Mouse (Mus musculus): Measurements from ENCODE around the gene Hist1h1e. TPM values are rescaled to one million over a fixed set of nuclear protein-coding genes. Genes with fewer than 3 reads are reported as not detected.
"Not testable (repeated sequence)": the region's sequence is repeated elsewhere in the genome, so short reads cannot be mapped to it uniquely, and the experiment has no call there.

Gene Hist1h1e
- polyA plus RNA-seq, 1 experiment from 2014 or later = 24.6 TPM

DNA sequence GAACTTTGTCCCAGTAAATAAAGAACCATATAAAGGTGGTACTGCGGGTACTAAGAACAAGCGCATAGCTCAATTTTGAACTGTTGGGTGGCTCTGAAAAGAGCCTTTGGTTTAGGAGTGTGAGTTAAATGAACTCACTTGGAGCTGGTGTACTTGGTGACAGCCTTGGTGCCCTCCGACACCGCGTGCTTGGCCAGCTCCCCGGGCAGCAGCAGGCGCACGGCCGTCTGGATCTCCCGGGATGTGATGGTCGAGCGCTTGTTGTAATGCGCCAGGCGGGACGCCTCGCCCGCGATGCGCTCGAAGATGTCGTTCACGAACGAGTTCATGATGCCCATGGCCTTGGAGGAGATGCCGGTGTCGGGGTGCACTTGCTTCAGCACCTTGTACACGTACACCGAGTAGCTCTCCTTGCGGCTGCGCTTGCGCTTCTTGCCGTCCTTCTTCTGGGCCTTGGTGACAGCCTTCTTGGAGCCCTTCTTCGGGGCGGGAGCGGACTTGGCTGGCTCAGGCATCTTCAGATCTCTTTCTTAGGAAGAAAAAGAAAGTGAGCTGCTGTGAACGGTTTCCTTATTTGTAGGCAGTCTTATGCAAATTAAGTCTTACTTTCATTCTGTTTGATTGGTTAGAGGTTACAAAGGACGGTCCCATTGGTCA, 36.8 kb downstream of the Hist1h1e start:
- peak overlapping the region; percentile 70 for H3K4me2 ChIP-seq (ENCODE audit: low read depth, severe bottlenecking)
- H3K4me3 ChIP-seq (ENCODE audit: low read depth, low read length) = peak overlapping the region; percentile 39
- not testable (repeated sequence) for H3K4me1 ChIP-seq (ENCODE audit: control insufficient read depth, insufficient read depth, low read length); H3K36me3 ChIP-seq (ENCODE audit: control insufficient read depth, insufficient read depth, low read length); H3K27me3 ChIP-seq (ENCODE audit: control insufficient read depth, insufficient read depth, low read length); H3K9me3 ChIP-seq (ENCODE audit: control insufficient read depth, low read length)
- H3K9ac ChIP-seq (ENCODE audit: low read length) = peak overlapping the region; percentile 77
- peak overlapping the region; percentile 98 for H3K27ac ChIP-seq (replicated peaks; ENCODE audit: low read depth, low read length)
- ATAC-seq (ENCODE audit: insufficient number of reproducible peaks, low FRiP score, low TSS enrichment, low read depth) (peak; percentile 88), DNase-seq (ENCODE audit: low spot score) (peak; percentile 80)
- WGBS = under 1% methylated on average over 21 of the region's 36 CpGs

- Histone ChIP-seq H3K9ac (ENCODE audit: low read length) (peak overlapping the region; percentile 77), H3K4me2 (ENCODE audit: low read depth, severe bottlenecking) (peak overlapping the region; percentile 70), H3K27me3 (ENCODE audit: control insufficient read depth, insufficient read depth, low read length) (no peaks in the 10 kb centered on the region), H3K36me3 (ENCODE audit: control insufficient read depth, insufficient read depth, low read length) (no peaks in the 10 kb centered on the region), H3K27ac (replicated peaks; ENCODE audit: low read depth, low read length) (peak overlapping the region; percentile 98), H3K4me3 (ENCODE audit: low read depth, low read length) (peak overlapping the region; percentile 39), H3K4me1 (ENCODE audit: control insufficient read depth, insufficient read depth, low read length) (peaks cover 9% of the 10 kb centered on the region; the same call in 1 of the 2 replicates), H3K9me3 (ENCODE audit: control insufficient read depth, low read length) (no peaks in the 10 kb centered on the region)
- DNase-seq (ENCODE audit: low spot score) (peak; percentile 87), ATAC-seq (ENCODE audit: insufficient number of reproducible peaks, low FRiP score, low TSS enrichment, low read depth) (no peak)
- WGBS = under 1% methylated on average over 21 of the region's 21 CpGs
These were observed 37.3 kb downstream of the Hist1h1e start for GRCm38 (mm10) chr13:23585029-23585441.

- Histone ChIP-seq H3K27me3 (ENCODE audit: control insufficient read depth, insufficient read depth, low read length) (no peaks in the 10 kb centered on the region), H3K4me2 (ENCODE audit: low read depth, severe bottlenecking) (peak overlapping the region; percentile 70), H3K4me3 (ENCODE audit: low read depth, low read length) (peak overlapping the region; percentile 39; the same call in 1 of the 2 replicates), H3K27ac (replicated peaks; ENCODE audit: low read depth, low read length) (peak overlapping the region; percentile 98), H3K4me1 (ENCODE audit: control insufficient read depth, insufficient read depth, low read length) (peaks cover 9% of the 10 kb centered on the region; the same call in 1 of the 2 replicates), H3K36me3 (ENCODE audit: control insufficient read depth, insufficient read depth, low read length) (no peaks in the 10 kb centered on the region), H3K9me3 (ENCODE audit: control insufficient read depth, low read length) (no peaks in the 10 kb centered on the region), H3K9ac (ENCODE audit: low read length) (peak overlapping the region; percentile 77)
- ATAC-seq (ENCODE audit: insufficient number of reproducible peaks, low FRiP score, low TSS enrichment, low read depth) (no peak), DNase-seq (ENCODE audit: low spot score) (peak; percentile 50)
These were observed 38.0 kb downstream of the Hist1h1e start for GRCm38 (mm10) chr13:23584331-23584730.

GRCm38 (mm10) chr13:23583387-23584068, 38.8 kb downstream of the Hist1h1e start:
- Histone ChIP-seq H3K4me3 (ENCODE audit: low read depth, low read length) (no peak overlapping the region), H3K4me2 (ENCODE audit: low read depth, severe bottlenecking) (no peak overlapping the region), H3K9me3 (ENCODE audit: control insufficient read depth, low read length) (no peaks in the 10 kb centered on the region), H3K27me3 (ENCODE audit: control insufficient read depth, insufficient read depth, low read length) (no peaks in the 10 kb centered on the region), H3K27ac (replicated peaks; ENCODE audit: low read depth, low read length) (peak overlapping the region; percentile 98), H3K36me3 (ENCODE audit: control insufficient read depth, insufficient read depth, low read length) (no peaks in the 10 kb centered on the region), H3K4me1 (ENCODE audit: control insufficient read depth, insufficient read depth, low read length) (peaks cover 9% of the 10 kb centered on the region; the same call in 1 of the 2 replicates), H3K9ac (ENCODE audit: low read length) (peak overlapping the region; percentile 17; the same call in 1 of the 2 replicates)
- no peak for ATAC-seq (ENCODE audit: insufficient number of reproducible peaks, low FRiP score, low TSS enrichment, low read depth)
- DNase-seq (ENCODE audit: low spot score) = peak; percentile 32

DNA sequence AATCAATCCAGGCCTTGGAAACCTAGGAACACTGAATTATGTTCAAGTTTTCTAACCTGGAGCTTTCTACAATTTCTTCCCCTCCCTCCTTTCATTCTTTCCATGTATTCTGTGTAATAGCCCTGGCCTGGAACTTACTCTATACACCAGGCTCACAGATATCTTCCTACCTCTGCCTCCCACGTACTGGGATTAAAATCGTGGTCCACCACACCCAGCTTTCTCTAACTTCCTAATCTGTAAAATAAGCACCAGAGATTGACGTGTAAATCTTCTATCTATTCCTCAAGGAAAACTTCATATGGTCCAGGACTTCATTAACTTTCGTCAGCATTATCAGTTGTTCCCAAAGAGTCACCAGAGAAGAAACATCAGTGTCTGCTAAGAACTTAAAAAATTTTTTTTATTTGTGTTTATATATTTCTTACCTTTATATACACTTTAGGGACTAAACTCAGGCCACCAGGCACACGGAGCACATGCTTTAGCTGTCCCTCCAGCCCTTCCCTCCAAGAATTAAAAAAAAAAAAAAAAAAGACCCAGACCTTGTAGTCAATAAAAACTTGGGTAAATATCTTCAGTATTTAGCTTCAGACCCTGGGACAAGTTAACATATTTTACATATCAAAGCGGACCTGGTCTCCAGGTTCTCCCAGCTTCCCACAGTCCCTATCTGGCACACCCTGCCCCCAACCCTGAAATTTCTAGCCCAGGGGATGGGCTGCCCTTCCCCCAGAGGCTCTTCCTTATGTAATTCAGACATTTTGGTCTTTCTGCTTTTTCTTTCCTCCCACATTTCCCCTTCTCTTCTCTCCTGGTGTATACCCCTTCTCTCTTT, 39.9 kb downstream of the Hist1h1e start:
- ATAC-seq (ENCODE audit: insufficient number of reproducible peaks, low FRiP score, low TSS enrichment, low read depth) (no peak), DNase-seq (ENCODE audit: low spot score) (peak; percentile 58)
- Histone ChIP-seq H3K4me2 (ENCODE audit: low read depth, severe bottlenecking) (peak overlapping the region; percentile 82), H3K9ac (ENCODE audit: low read length) (peak overlapping the region; percentile 83), H3K36me3 (ENCODE audit: control insufficient read depth, insufficient read depth, low read length) (no peaks in the 10 kb centered on the region), H3K4me3 (ENCODE audit: low read depth, low read length) (peak overlapping the region; percentile 54), H3K27me3 (ENCODE audit: control insufficient read depth, insufficient read depth, low read length) (no peaks in the 10 kb centered on the region), H3K9me3 (ENCODE audit: control insufficient read depth, low read length) (no peaks in the 10 kb centered on the region), H3K4me1 (ENCODE audit: control insufficient read depth, insufficient read depth, low read length) (peaks cover 9% of the 10 kb centered on the region; the same call in 1 of the 2 replicates), H3K27ac (replicated peaks; ENCODE audit: low read depth, low read length) (peak overlapping the region; percentile 98)
- WGBS = 4% methylated on average over 6 of the region's 6 CpGs

DNA sequence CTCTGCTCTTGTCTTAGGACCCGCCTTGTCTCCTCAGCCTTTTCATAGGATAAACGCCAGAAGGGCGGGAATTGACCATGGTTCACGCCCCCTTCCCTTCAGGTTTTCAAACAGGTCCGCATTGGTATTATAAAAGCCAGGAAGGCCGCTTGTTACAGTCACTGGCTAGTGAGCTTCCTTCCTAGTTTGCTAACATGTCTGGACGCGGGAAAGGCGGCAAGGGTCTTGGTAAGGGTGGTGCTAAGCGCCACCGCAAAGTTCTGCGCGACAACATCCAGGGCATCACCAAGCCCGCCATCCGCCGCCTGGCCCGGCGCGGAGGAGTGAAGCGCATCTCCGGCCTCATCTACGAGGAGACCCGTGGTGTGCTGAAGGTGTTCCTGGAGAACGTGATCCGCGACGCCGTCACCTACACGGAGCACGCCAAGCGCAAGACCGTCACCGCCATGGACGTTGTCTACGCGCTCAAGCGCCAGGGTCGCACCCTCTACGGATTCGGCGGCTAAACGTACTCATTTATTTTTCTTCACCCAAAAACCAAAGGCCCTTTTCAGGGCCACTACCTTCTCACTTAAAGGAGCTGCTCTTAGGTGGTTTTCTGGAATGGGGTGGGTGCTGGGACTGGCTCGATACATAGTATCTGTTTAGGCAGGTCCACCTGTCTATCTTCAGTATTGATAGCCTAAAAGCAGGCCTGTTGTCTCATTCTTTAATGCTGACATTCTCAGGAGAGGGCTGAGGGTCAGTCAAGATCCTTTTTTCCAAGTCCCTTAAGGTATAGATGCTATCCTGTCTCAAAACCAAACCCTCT, 40.7 kb downstream of the Hist1h1e start, which contains the start of gene Hist1h4d:
Hist1h4d (plus strand) TSS at position 191 of the 811 bp plus-strand sequence.
- peak; percentile 89 for ATAC-seq (ENCODE audit: insufficient number of reproducible peaks, low FRiP score, low TSS enrichment, low read depth)
- WGBS = 0% methylated on average over 41 of the region's 43 CpGs
- Histone ChIP-seq H3K27me3 (ENCODE audit: control insufficient read depth, insufficient read depth, low read length) (no peaks in the 10 kb centered on the region), H3K9me3 (ENCODE audit: control insufficient read depth, low read length) (no peaks in the 10 kb centered on the region), H3K4me1 (ENCODE audit: control insufficient read depth, insufficient read depth, low read length) (peaks cover 11% of the 10 kb centered on the region), H3K9ac (ENCODE audit: low read length) (peak within 1 kb of the TSS; percentile 83), H3K27ac (replicated peaks; ENCODE audit: low read depth, low read length) (peak within 1 kb of the TSS; percentile 98), H3K4me3 (ENCODE audit: low read depth, low read length) (peak within 1 kb of the TSS; percentile 54), H3K4me2 (ENCODE audit: low read depth, severe bottlenecking) (peak within 1 kb of the TSS; percentile 82), H3K36me3 (ENCODE audit: control insufficient read depth, insufficient read depth, low read length) (no peaks in the 10 kb centered on the region)
- DNase-seq (ENCODE audit: low spot score) = peak; percentile 99

DNA sequence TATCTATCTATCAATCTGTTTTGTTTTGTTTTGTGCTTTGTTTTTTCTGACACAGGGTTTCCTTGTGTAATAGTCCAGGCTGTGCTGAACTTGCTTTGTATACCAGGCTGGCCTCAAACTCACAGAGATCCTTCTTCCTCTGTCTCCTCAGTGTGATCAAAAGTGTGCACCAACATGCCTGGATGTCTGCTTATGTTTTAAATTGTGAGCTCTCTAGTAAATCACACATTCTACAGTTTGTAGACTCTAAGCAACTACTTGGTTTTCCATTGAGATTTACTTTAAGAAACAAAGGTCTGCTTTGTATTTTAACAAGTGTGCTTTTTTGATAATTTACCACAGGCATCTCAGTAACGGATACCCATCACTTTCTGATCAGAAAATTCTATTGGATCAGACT, 44.5 kb downstream of the Hist1h1e start:
- no peak overlapping the region for H3K9ac ChIP-seq (ENCODE audit: low read length)
- ATAC-seq (ENCODE audit: insufficient number of reproducible peaks, low FRiP score, low TSS enrichment, low read depth) (no peak), DNase-seq (ENCODE audit: low spot score) (no peak)
- no peak overlapping the region for H3K4me2 ChIP-seq (ENCODE audit: low read depth, severe bottlenecking)
- H3K36me3 ChIP-seq (ENCODE audit: control insufficient read depth, insufficient read depth, low read length) = no peaks in the 10 kb centered on the region
- 97% methylated on average over 1 of the region's 1 CpGs for WGBS
- no peak overlapping the region for H3K4me3 ChIP-seq (ENCODE audit: low read depth, low read length)
- no peaks in the 10 kb centered on the region for H3K27me3 ChIP-seq (ENCODE audit: control insufficient read depth, insufficient read depth, low read length)
- peaks cover 10% of the 10 kb centered on the region for H3K4me1 ChIP-seq (ENCODE audit: control insufficient read depth, insufficient read depth, low read length)
- H3K9me3 ChIP-seq (ENCODE audit: control insufficient read depth, low read length) = no peaks in the 10 kb centered on the region
- no peak overlapping the region for H3K27ac ChIP-seq (replicated peaks; ENCODE audit: low read depth, low read length)

All from limb, embryonic 11.5 days (tissue).